Mouse (Mus musculus) heart, embryonic 14.5 days (tissue): Measurements from ENCODE around the gene Nutm1. TPM values are rescaled to one million over a fixed set of nuclear protein-coding genes. Genes with fewer than 3 reads are reported as not detected.

ENCODE experiments used
- ATAC-seq: fragments of 200-750 bp; cut with Nextera tagmentation; 2 replicates; pipeline ENCODE4 v1.8.0; 2017; ENCODE audit warnings: low read depth, moderate TSS enrichment; ENCODE audit not compliant: insufficient number of reproducible peaks, insufficient read depth, low FRiP score
- H3K27ac ChIP-seq, 2 experiments: fragments of 200-500 bp in 1 of 2; fragments of 300-500 bp in 1 of 2; sonication (generic) in 1 of 2; replicated peaks in 1 of 2; 2 replicates each; pipeline ENCODE4 v1.5.1; 2012 to 2014; ENCODE audit warnings: low read depth in 2 of 2, low read length in 2 of 2, control low read depth in 1 of 2, mild to moderate bottlenecking in 1 of 2, mixed read lengths in 1 of 2; ENCODE audit not compliant: control insufficient read depth in 1 of 2, insufficient read depth in 1 of 2
- H3K27me3 ChIP-seq: fragments of 300-500 bp; sonication (generic); 2 replicates; pipeline ENCODE4 v1.6.1; 2014; ENCODE audit warnings: mild to moderate bottlenecking, low read length, control low read depth; ENCODE audit not compliant: control insufficient read depth, insufficient read depth
- H3K36me3 ChIP-seq: fragments of 300-500 bp; sonication (generic); 2 replicates; pipeline ENCODE4 v1.6.1; 2014; ENCODE audit warnings: mild to moderate bottlenecking, control low read depth, low read length, mixed read lengths; ENCODE audit not compliant: control insufficient read depth, insufficient read depth
- H3K4me1 ChIP-seq, 2 experiments: fragments of 200-500 bp in 1 of 2; fragments of 300-500 bp in 1 of 2; sonication (generic) in 1 of 2; 2 replicates each; pipeline ENCODE4 v1.6.1; 2012 to 2014; ENCODE audit warnings: low read length in 2 of 2, control low read depth in 1 of 2, mixed read lengths in 1 of 2; ENCODE audit not compliant: control insufficient read depth in 2 of 2, insufficient read depth in 2 of 2
- H3K4me2 ChIP-seq: fragments of 300-500 bp; sonication (generic); 2 replicates; pipeline ENCODE4 v1.6.1; 2014; ENCODE audit warnings: mild to moderate bottlenecking, low read length
- H3K4me3 ChIP-seq, 2 experiments: fragments of 200-500 bp in 1 of 2; fragments of 300-500 bp in 1 of 2; sonication (generic) in 1 of 2; 2 replicates each; pipeline ENCODE4 v1.5.1; 2012 to 2014; ENCODE audit warnings: low read length in 2 of 2, mild to moderate bottlenecking in 2 of 2, control low read depth in 1 of 2, low read depth in 1 of 2, moderate library complexity in 1 of 2; ENCODE audit not compliant: control insufficient read depth in 1 of 2, insufficient read depth in 1 of 2
- H3K9ac ChIP-seq: fragments of 300-500 bp; sonication (generic); 2 replicates; pipeline ENCODE4 v1.6.1; 2014; ENCODE audit warnings: mild to moderate bottlenecking, low read length
- H3K9me3 ChIP-seq: fragments of 300-500 bp; sonication (generic); 2 replicates; pipeline ENCODE4 v1.6.1; 2016; ENCODE audit warnings: low read length, control low read depth; ENCODE audit not compliant: control insufficient read depth
- WGBS: fragments of 180-500 bp; shearing (Covaris S2); extraction: QIAGEN DNeasy Blood & Tissue Kit; methylation state at CpG from one replicate; pipeline ENCODE4 v1.1.7; 2014; 5-methylcytosine and 5-hydroxymethylcytosine counted together
- polyA plus RNA-seq: library from polyadenylated mRNA; unstranded; fragments of >200 nt; fragmentation: Nextera tagmentation; extraction: Ambion mirVana; gene quantifications from 2 replicates; pipeline ENCODE4 v1.2.1, GENCODE M21; 2014

Gene Nutm1
- polyA plus RNA-seq, 1 experiment from 2014 or later = not detected

DNA sequence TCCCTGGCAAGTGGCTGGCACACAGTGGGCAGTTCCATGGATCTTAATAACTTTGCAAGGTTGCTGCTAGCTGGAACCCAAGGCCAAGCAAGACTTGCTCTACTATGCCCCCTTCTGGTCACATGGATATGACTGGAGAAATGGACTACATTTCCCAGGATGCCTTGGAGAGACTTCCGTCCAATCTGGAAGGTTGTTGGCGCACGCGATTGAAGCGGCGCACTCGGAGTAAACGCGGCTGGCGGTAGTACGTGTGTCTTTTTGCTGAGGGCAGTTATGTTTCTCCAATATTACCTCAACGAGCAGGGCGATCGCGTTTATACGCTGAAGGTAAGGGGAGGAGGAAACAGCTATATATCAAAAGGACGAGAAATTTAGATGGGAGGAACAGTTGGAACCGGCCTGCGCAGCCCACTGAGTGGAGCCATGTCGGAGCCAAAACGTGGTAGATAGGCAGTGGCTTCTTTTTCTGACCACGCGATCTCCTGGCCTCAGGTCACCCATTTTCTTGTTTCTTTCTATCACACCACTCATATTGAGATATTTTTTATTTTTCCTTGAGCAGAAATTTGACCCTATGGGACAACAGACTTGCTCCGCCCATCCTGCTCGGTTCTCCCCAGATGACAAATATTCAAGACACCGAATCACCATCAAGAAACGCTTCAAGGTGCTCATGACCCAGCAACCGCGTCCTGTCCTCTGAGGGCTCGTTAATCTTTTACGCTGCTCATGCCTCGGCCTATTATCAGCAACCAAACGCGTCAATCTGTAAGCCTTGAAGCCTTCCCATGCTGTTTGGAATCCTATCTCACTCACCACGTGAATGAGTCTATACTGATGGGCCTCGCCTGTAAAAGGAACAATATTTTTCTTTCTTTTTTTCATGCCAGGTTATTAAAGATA, 2.9 kb upstream of the Nutm1 start, which contains the start of gene Nop10:
Nop10 (plus strand) TSS at position 179 of the 906 bp plus-strand sequence.
- H3K9me3 ChIP-seq = no peaks in the 10 kb centered on the region
- under 1% methylated on average over 36 of the region's 36 CpGs for WGBS
- H3K4me1 ChIP-seq = peaks cover 0 to 14% of the 10 kb centered on the region in 2 experiments; a peak in 2 of 4 replicates
- H3K4me3 ChIP-seq = peak within 1 kb of the TSS; percentile 63 to 66
- H3K27me3 ChIP-seq = no peaks in the 10 kb centered on the region
- H3K9ac ChIP-seq = peak within 1 kb of the TSS; percentile 75
- no peak for ATAC-seq
- no peaks in the 10 kb centered on the region for H3K36me3 ChIP-seq
- peak within 1 kb of the TSS; percentile 78 for H3K4me2 ChIP-seq
- H3K27ac ChIP-seq = peak within 1 kb of the TSS; percentile 55 to 67; a peak in 3 of 4 replicates

DNA sequence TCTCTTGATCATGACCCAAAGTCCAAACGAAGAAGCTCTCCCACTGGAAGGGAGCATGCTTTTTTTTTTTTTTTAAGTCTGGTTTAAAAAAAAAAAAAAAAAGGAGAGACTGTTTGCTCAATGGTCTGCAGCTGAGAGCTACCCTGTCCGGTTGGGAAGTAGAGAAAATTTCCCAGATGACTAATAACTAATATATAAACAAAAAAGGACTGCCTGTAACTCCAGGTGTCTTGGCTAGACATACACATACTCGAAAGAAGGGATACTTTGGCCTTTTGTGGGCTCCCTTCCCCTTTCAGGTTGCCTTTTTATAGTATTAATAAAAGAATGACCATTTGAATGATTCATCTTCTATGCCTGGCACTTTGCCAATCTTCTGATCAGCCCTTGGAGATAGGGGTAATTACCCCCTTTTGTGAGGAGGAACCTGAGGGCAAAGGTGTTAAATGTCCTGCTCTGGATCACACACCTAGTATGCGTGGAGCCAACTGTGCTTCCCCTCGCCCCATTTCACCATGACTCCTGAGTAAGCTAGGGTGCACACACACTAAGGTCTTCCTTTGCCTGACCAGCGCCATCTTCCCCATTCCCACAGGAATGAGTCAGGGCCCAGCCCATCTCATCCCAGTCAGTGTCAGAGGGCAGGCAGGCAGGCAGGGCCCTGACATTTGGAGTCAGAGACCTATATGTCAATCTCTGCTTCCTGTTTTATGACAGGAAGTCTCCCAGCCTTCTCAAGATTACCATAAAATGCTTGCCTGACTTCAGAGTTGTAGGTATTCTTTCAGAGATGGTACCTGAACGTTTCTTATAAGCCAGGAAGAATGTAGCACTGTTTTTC, 4.2 kb downstream of the Nutm1 start:
- Histone ChIP-seq H3K27me3 (no peaks in the 10 kb centered on the region), H3K4me2 (no peak overlapping the region), H3K9me3 (no peaks in the 10 kb centered on the region), H3K9ac (no peak overlapping the region), H3K4me1 (peaks cover 0 to 2% of the 10 kb centered on the region in 2 experiments; a peak in 1 of 4 replicates), H3K36me3 (no peaks in the 10 kb centered on the region), H3K4me3 (no peak overlapping the region), H3K27ac (no peak overlapping the region)
- ATAC-seq = no peak
- WGBS = 70% methylated on average over 7 of the region's 7 CpGs

DNA sequence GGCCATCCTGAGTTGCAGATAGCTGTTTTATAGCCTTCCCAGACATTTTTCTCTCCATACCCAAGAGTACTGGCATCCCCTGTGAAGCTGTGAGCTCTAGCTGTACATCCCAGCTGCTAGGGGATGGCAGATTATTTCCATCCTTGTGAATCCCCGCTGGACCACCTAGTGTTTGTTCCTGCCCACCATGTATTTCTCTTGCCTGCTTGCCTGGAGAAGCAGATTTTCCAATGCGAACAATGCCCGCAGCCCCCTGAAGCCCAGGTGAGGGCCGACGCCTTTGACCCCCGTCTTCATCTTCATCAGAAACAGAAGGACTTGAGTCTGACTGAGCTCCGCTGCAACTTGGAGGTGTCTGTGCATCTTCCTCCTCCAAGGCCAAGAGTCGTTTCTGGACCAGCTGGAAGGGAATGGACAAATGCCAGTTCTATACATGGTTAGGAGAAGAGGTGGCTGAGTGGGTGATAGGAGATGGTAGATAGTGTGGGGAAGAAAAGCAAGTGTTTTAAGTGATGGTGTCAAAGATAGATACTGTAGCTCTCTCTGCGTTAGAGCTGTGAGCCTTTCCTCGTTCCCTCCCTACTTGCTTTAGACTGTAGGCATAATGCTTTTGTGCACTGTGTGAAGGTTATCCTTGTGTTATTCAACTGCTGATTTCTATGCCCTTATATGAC, 9.2 kb downstream of the Nutm1 start:
- no peak for ATAC-seq
- no peaks in the 10 kb centered on the region for H3K9me3 ChIP-seq
- H3K4me1 ChIP-seq = no peaks in the 10 kb centered on the region
- H3K4me2 ChIP-seq = no peak overlapping the region
- peaks cover 13% of the 10 kb centered on the region; the same call in 1 of the 2 replicates for H3K36me3 ChIP-seq
- H3K27me3 ChIP-seq = no peaks in the 10 kb centered on the region
- H3K27ac ChIP-seq = no peak overlapping the region
- no peak overlapping the region for H3K9ac ChIP-seq
- H3K4me3 ChIP-seq = no peak overlapping the region
- WGBS = 81% methylated on average over 10 of the region's 10 CpGs

DNA sequence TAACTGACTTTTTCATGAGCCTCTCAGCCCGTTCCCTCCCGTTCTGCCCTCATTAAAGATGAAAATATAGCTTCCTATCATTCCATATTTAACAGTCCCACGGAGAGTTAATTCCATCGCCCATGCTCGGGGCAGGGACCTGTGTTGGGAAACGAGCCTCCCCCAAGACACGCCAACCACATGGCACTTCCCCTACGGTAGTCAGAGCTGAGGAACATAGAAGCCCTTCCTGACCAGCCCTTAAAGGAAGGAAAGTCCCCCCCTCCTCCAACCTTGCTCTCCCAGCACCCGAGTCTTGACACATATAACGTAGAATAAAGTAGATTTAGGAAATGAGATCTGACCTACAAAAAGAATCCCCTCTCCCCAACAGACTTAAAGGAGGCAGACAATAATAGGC, 11.8 kb downstream of the Nutm1 start:
- Histone ChIP-seq H3K9me3 (no peaks in the 10 kb centered on the region), H3K27ac (no peak overlapping the region), H3K4me3 (no peak overlapping the region), H3K4me1 (no peaks in the 10 kb centered on the region), H3K36me3 (peaks cover 27% of the 10 kb centered on the region), H3K27me3 (no peaks in the 10 kb centered on the region), H3K4me2 (no peak overlapping the region), H3K9ac (no peak overlapping the region)
- 84% methylated on average over 10 of the region's 10 CpGs for WGBS
- ATAC-seq = no peak

DNA sequence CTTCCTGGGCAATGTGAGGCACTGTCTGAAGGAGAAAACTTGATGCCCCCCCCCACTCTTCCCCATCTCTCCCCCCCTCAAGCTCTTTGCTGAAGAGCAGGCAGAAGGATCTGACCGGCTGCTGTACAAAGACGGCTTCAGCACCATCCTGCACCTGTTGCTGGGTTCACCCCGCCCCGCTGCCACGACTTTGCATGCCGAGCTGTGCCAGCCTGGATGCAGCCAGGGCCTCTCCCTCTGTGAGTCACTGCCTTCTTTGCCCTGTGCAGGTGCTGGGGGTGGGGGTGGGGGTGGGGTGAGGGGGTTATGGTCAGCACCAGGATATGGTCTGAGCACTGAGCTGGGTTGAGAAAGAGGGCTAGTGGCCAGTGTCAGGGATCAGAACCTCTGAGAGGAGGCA, 12.9 kb downstream of the Nutm1 start:
- no peak overlapping the region for H3K4me2 ChIP-seq
- H3K4me1 ChIP-seq = no peaks in the 10 kb centered on the region
- no peaks in the 10 kb centered on the region for H3K27me3 ChIP-seq
- H3K36me3 ChIP-seq = peaks cover 27% of the 10 kb centered on the region
- 88% methylated on average over 6 of the region's 6 CpGs for WGBS
- no peaks in the 10 kb centered on the region for H3K9me3 ChIP-seq
- H3K9ac ChIP-seq = no peak overlapping the region
- no peak overlapping the region for H3K27ac ChIP-seq
- no peak overlapping the region for H3K4me3 ChIP-seq
- 0 out of 2 replicates have a peak, but pooled peaks have one; percentile 15 for ATAC-seq

DNA sequence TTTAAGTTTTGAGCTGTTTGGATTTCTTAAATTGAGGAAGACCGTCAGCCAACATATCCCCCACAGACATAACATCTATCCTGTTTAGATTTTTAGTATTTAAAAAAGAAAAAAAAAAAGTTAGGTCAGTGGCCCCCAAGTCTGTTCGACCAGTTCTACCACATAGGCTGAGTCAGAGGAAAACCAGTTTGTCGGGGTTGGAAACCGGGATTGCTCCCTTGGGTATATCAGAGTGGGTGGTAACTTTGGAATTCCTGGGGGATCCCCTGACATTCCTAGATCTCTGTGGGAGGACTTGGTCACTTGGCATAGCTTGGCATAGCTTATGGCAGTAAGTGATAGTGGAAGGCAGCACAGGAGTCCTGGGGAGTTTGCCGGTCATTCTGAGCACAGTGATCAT, 13.8 kb downstream of the Nutm1 start:
- H3K4me1 ChIP-seq = peaks cover 4 to 5% of the 10 kb centered on the region in 2 experiments
- WGBS = 84% methylated on average over 5 of the region's 5 CpGs
- no peak for ATAC-seq

DNA sequence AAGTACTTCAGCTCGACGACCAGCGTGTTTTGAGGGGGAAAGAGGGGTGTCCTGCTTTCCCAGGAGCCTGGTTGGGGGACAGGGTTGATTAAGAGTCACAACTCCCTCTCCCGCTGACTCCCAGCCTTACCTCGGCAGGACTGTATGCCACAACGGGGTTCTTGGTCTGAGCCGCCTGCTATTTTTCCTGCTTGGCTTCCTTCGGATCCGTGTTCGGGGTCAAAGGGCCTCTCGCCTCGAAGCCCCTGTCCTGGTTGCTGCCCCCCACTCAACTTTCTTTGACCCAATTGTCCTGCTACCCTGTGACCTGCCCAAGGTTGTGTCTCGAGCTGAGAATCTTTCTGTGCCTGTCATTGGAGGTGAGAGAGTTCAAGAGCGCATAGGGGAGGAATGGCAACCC, 17.3 kb downstream of the Nutm1 start:
- Histone ChIP-seq H3K9me3 (no peaks in the 10 kb centered on the region), H3K36me3 (peaks cover 27% of the 10 kb centered on the region), H3K9ac (no peak overlapping the region), H3K4me2 (no peak overlapping the region), H3K27ac (no peak overlapping the region), H3K27me3 (no peaks in the 10 kb centered on the region), H3K4me3 (no peak overlapping the region), H3K4me1 (peaks cover 4 to 14% of the 10 kb centered on the region in 2 experiments)
- WGBS = 77% methylated on average over 14 of the region's 14 CpGs
- no peak for ATAC-seq

More for the DNA sequence above, 13.8 kb downstream of the Nutm1 start:
- Histone ChIP-seq H3K4me3 (no peak overlapping the region), H3K27me3 (no peaks in the 10 kb centered on the region), H3K36me3 (peaks cover 27% of the 10 kb centered on the region), H3K9ac (no peak overlapping the region), H3K9me3 (no peaks in the 10 kb centered on the region), H3K27ac (no peak overlapping the region), H3K4me2 (no peak overlapping the region)
